ENCODE assay signal across 9 mouse cellular contexts in the genomic region with DNA sequence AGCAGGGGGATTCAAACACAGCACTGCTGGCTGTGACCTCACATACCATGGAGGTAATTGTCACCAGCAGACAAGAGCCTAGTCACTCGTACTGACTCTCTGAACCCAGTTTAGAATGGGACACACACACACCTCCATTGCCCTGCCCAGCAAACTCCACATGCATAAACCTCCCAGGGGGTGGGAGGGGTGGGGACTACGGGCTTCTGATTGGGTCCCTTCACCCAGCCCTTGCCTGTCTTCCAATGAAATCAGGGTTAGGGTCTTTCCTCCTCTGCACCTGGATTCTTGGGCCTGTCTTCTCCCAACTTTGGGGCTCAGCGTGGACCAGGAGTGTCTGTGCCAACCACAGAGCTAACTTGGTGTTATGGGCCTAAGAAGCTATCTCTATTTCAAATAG. TPM values are rescaled to one million over a fixed set of nuclear protein-coding genes. Genes with fewer than 3 reads are reported as not detected.
DNase-seq lines count a peak whose midpoint lies in the region; ATAC-seq lines count a peak whose summit lies in the region.
"Had no signal": no experiment of that assay in that cellular context is flagged by ENCODE, and none has a peak within 500 bp of the region (broad histone marks: within the 10 kb centered on the region; RNA-seq: fewer than 3 reads in every experiment).

No protein-coding gene starts in this region.

- H3K36me3 ChIP-seq in heart, embryonic 10.5 days, result no peaks in the 10 kb centered on the region
- H3K36me3 ChIP-seq in hindbrain, embryonic 12.5 days, result no peaks in the 10 kb centered on the region
- no peaks in the 10 kb centered on the region for H3K36me3 ChIP-seq in liver, embryonic 15.5 days (replicated peaks)

- intact Hi-C loops in heart, postnatal 36 days (cut with DNase I), result loop anchor here (5.0 kb wide), 2 partner anchors 52 to 302 kb away; no protein-coding TSS in a partner anchor

- WGBS in heart, embryonic 10.5 days, result 36% methylated on average over 3 of the region's 3 CpGs
- WGBS in hindbrain, embryonic 12.5 days, result 39% methylated on average over 3 of the region's 3 CpGs
- 55% methylated on average over 3 of the region's 3 CpGs for WGBS in liver, embryonic 15.5 days (ENCODE audit: insufficient replicate concordance)

- H3K27me3 ChIP-seq in heart, embryonic 10.5 days (ENCODE audit: insufficient read depth, poor library complexity, severe bottlenecking), result peaks cover 42% of the 10 kb centered on the region
- peaks cover 12% of the 10 kb centered on the region for H3K27me3 ChIP-seq in hindbrain, embryonic 12.5 days
- peaks cover 23% of the 10 kb centered on the region for H3K27me3 ChIP-seq in liver, embryonic 15.5 days

- H3K9me3 ChIP-seq in heart, embryonic 10.5 days, result no peaks in the 10 kb centered on the region
- H3K9me3 ChIP-seq in hindbrain, embryonic 12.5 days (replicated peaks), result no peaks in the 10 kb centered on the region
- H3K9me3 ChIP-seq in liver, embryonic 15.5 days (replicated peaks), result no peaks in the 10 kb centered on the region

- no peak; the same call in 1 of the 2 replicates for ATAC-seq in hindbrain, embryonic 12.5 days (ENCODE audit: low FRiP score)
- no peak for ATAC-seq in liver, embryonic 15.5 days (ENCODE audit: insufficient read depth)

- no peak for DNase-seq in heart, embryonic 10.5 days (ENCODE audit: low spot score)
- no peak for DNase-seq in heart, postnatal 36 days
- peak; percentile 39 for DNase-seq in ES-CJ7 (ENCODE audit: low read depth, low spot score)
- no peak for DNase-seq in testis, postnatal 10 days (ENCODE audit: low spot score)
- no peak for DNase-seq in right cerebral cortex, postnatal 14 days
- DNase-seq in right cerebral cortex, adult 2 months (ENCODE audit: low spot score in 2 of 2), result no peak

- H3K9ac ChIP-seq in hindbrain, embryonic 12.5 days, result 0 out of 2 replicates have a peak overlapping the region, but pooled peaks have one; percentile 44
- H3K9ac ChIP-seq in liver, embryonic 15.5 days, result no peak overlapping the region

- H3K4me1 ChIP-seq in heart, embryonic 10.5 days, result peaks cover 61% of the 10 kb centered on the region
- peaks cover 29% of the 10 kb centered on the region for H3K4me1 ChIP-seq in hindbrain, embryonic 12.5 days
- H3K4me1 ChIP-seq in liver, embryonic 15.5 days (replicated peaks), result peaks cover 43% of the 10 kb centered on the region

- peak overlapping the region; percentile 57 for H3K4me3 ChIP-seq in heart, embryonic 10.5 days
- no peak overlapping the region for H3K4me3 ChIP-seq in hindbrain, embryonic 12.5 days
- H3K4me3 ChIP-seq in liver, embryonic 15.5 days (replicated peaks), result no peak overlapping the region

- peak overlapping the region; percentile 62 for H3K4me2 ChIP-seq in hindbrain, embryonic 12.5 days (replicated peaks)
- 0 out of 2 replicates have a peak overlapping the region, but pooled peaks have one; percentile 57 for H3K4me2 ChIP-seq in liver, embryonic 15.5 days

- peak overlapping the region; percentile 83 for H3K27ac ChIP-seq in heart, embryonic 10.5 days
- peak overlapping the region; percentile 45 for H3K27ac ChIP-seq in hindbrain, embryonic 12.5 days
- no peak overlapping the region for H3K27ac ChIP-seq in liver, embryonic 15.5 days (replicated peaks)

RNA-seq across cellular contexts. Expression of gene Tlr5, which starts 4.2 kb away (rescaled TPM):
- 1.8 and 3.3 TPM in 2 replicates for polyA plus RNA-seq in heart, embryonic 10.5 days (2016; fragmentation: Nextera tagmentation; extraction: Ambion mirVana)
- 1 to 10 TPM; 1.4 TPM for total RNA-seq in heart, postnatal 36 days (2021)
- polyA plus RNA-seq in hindbrain, embryonic 12.5 days (2016; fragmentation: Nextera tagmentation; extraction: Ambion mirVana), result 0.23 and 0.56 TPM in 2 replicates
- 0.89 and 1.0 TPM in 2 replicates for polyA plus RNA-seq in liver, embryonic 15.5 days (2015; fragmentation: Nextera tagmentation; extraction: Ambion mirVana)
- total RNA-seq: megakaryocyte-erythroid progenitor cell, adult 5-6 weeks had no signal
